Mouse (Mus musculus): ENCODE results near the gene Gm28051.

- TF ChIP-seq CTCF (IDR thresholded peaks at IDR 0.05; ENCODE audit: control insufficient read depth, insufficient read depth, insufficient read length) (no peak), CEBPB (IDR thresholded peaks at IDR 0.05; ENCODE audit: low read depth) (no peak), MAX (IDR thresholded peaks at IDR 0.05) (no peak), USF1 (IDR thresholded peaks at IDR 0.05; ENCODE audit: low read depth) (no peak)
Observed at GRCm38 (mm10) chr12:102705906-102706640, 51.5 kb downstream of the Gm28051 start.

Data from C2C12 (cell line).